Mouse (Mus musculus) ES-E14 (cell line): Measurements from ENCODE around the gene Srpk2. TPM values are rescaled to one million over a fixed set of nuclear protein-coding genes. Genes with fewer than 3 reads are reported as not detected.

Experiments used
- DNase-seq: peaks from one replicate; pipeline ENCODE4 v3.0.0-alpha.2; 2013; ENCODE audit warnings: low read depth, low spot score
- H3K27ac ChIP-seq: 2 replicates; pipeline ENCODE4 v1.5.1; 2012; ENCODE audit warnings: low read depth, mild to moderate bottlenecking, low read length, moderate library complexity, mixed read lengths; ENCODE audit not compliant: poor library complexity, insufficient read depth, severe bottlenecking
- H3K36me3 ChIP-seq: 2 replicates; pipeline ENCODE4 v1.6.1; 2012; ENCODE audit warnings: mild to moderate bottlenecking, low read length, moderate library complexity, mixed read lengths; ENCODE audit not compliant: control insufficient read depth, poor library complexity, insufficient read depth, severe bottlenecking
- H3K4me1 ChIP-seq, 2 experiments: fragments of 150-350 bp in 1 of 2; sonication (generic) in 1 of 2; 2 replicates each; pipeline ENCODE4 v1.6.1; 2012; ENCODE audit warnings: low read length in 2 of 2, mild to moderate bottlenecking in 1 of 2, mixed read lengths in 1 of 2; ENCODE audit not compliant: control insufficient read depth in 2 of 2, insufficient read depth in 2 of 2, poor library complexity in 1 of 2
- H3K4me3 ChIP-seq, 2 experiments: fragments of 150-350 bp in 1 of 2; sonication (generic) in 1 of 2; 2 replicates each; pipeline ENCODE4 v1.5.1; 2012; ENCODE audit warnings: low read length in 2 of 2, low read depth in 1 of 2, mild to moderate bottlenecking in 1 of 2, mixed read lengths in 1 of 2; ENCODE audit not compliant: insufficient read depth in 1 of 2, poor library complexity in 1 of 2, severe bottlenecking in 1 of 2
- H3K9ac ChIP-seq: 2 replicates; pipeline ENCODE4 v1.6.1; 2012; ENCODE audit warnings: low read depth, mild to moderate bottlenecking, low read length, mixed read lengths; ENCODE audit not compliant: poor library complexity, insufficient read depth, severe bottlenecking
- H3K9me3 ChIP-seq: fragments of 150-350 bp; sonication (generic); 2 replicates; pipeline ENCODE4 v1.6.1; 2012; ENCODE audit warnings: low read depth, mild to moderate bottlenecking, low read length; ENCODE audit not compliant: control insufficient read depth, insufficient read depth
- CHD2 ChIP-seq: IDR thresholded peaks from 2 replicates; pipeline ENCODE4 v1.6.1; 2014; ENCODE audit warnings: mild to moderate bottlenecking, low read depth, low read length, inconsistent platforms
- HCFC1 ChIP-seq: IDR thresholded peaks from 2 replicates; pipeline ENCODE4 v1.6.1; 2012; ENCODE audit warnings: low read length, inconsistent platforms, borderline replicate concordance; ENCODE audit not compliant: insufficient read depth
- MAFK ChIP-seq: IDR thresholded peaks from 2 replicates; pipeline ENCODE4 v1.6.1; 2014; ENCODE audit warnings: mild to moderate bottlenecking, low read depth, low read length, inconsistent platforms; ENCODE audit not compliant: insufficient read depth
- ZC3H11A ChIP-seq: IDR thresholded peaks from 2 replicates; pipeline ENCODE4 v1.6.1; 2012; ENCODE audit warnings: low read depth, mild to moderate bottlenecking, inconsistent platforms, low read length, borderline replicate concordance
- ZNF384 ChIP-seq: IDR thresholded peaks from 2 replicates; pipeline ENCODE4 v1.6.1; 2012; ENCODE audit warnings: low read depth, low read length, inconsistent platforms
- in situ Hi-C, 2 experiments: fragments of 600-800 bp; cut with MboI; formaldehyde crosslinking; loops; one replicate each; pipeline ENCODE4 v1.15.1; 2025; ENCODE audit warnings: low sequenced_read_pairs in 2 of 2, inconsistent platforms in 1 of 2; ENCODE audit not compliant: unreplicated experiment in 2 of 2
- total RNA-seq: library from RNA; depleted of rRNA; stranded (reverse); fragments of 300-350 nt; gene quantifications from 2 replicates; pipeline ENCODE4 v1.2.3, GENCODE M21; 2012

The Srpk2 gene
- total RNA-seq, 1 experiment: 23.3 TPM

DNA sequence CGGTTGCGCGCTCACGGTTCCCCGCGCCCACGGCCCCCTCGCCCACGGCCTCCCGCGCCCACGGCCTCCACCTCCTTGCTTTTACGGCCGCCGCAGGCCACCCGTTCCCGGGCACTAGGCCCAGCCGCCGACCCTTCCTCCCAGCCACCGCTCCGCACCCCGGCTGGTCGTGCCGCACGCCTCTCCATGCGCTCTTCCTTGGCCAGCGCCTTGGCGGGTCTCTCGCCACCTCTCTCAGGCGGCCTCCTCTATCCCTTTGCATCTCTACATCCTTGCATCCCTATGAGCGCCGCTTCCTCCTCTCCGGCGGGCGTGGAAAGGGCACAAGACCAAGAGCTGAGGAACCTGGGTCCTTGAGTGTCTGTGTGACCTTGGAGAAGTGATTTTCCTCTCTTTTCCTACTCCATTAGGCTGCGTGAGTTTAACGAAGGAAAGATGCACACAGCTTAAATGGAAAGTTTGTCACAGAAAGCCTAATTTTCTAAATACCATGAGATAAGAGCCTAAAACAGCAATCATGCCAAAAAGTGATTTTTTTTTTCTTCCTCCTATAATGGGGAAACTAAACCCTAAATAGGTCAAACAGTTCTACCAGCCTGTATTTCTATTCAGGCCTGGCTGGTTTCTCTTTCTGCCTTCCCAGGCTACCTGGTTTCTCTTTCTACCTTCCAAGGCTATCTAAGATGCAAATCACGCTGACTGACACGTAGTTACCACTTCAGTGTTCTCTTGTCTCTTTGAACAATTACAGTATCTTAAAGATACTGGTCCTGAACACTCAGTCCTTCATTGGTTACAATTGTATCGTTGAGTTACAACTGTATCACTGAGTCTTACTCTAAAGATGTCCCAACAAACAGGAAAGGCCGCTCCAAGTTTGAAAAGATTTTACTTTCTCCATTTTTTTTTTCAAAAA, 8.0 kb downstream of the Srpk2 start:
- in situ Hi-C loops: no loop called here
- Histone ChIP-seq H3K4me1 (peaks cover 2 to 5% of the 10 kb centered on the region in 2 experiments; a peak in 3 of 4 replicates), H3K9me3 (no peaks in the 10 kb centered on the region), H3K9ac (peak overlapping the region; percentile 94), H3K36me3 (no peaks in the 10 kb centered on the region), H3K4me3 (peak overlapping the region; percentile 86 to 95), H3K27ac (peak overlapping the region; percentile 90)
- peak; percentile 47; the same call in 1 of the 2 replicates for TF ChIP-seq HCFC1
- no peak for TF ChIP-seq MAFK
- TF ChIP-seq ZC3H11A: no peak
- TF ChIP-seq ZNF384: no peak
- TF ChIP-seq CHD2: no peak
- DNase-seq: no peak

DNA sequence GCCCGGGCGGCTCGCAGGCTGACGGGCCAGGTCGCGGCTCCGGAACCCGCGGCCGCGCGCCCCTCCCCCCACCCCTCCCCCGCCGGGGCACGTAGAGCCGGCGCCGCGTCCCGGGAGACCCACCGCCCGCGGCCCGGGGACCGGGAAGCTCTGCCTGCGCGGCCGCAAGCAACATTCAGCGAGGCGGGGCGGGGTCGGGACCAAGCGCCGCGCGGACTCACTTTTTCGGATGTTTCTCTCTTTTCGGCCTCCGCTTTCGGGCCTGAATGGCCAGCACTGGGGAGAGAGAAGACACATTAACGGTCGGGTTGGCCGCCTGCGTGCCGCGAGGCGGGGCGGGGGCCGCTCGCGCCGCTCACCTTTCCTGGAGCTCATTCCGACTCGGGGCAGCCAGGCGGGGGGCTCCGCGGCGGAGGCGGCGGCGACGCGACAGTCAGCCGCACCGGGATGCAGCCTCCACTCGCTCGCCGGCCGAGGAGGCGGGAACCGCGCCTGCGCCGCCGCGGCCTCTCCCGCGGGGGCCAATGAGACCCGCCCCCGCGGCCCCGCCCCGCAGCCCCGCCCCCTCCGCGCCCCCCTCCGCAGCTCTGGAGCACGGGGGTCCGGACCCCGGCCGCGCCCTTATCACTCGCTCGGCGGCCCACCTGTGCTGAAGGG, 8.8 kb downstream of the Srpk2 start:
- peak overlapping the region; percentile 90 for H3K27ac ChIP-seq
- H3K4me3 ChIP-seq: peak overlapping the region; percentile 95 to 97
- no peaks in the 10 kb centered on the region for H3K36me3 ChIP-seq
- no peaks in the 10 kb centered on the region for H3K9me3 ChIP-seq
- H3K4me1 ChIP-seq: peaks cover 2 to 5% of the 10 kb centered on the region in 2 experiments; a peak in 3 of 4 replicates
- no peak for TF ChIP-seq ZNF384
- TF ChIP-seq ZC3H11A: no peak
- no peak for TF ChIP-seq CHD2
- TF ChIP-seq HCFC1: no peak
- TF ChIP-seq MAFK: no peak
- H3K9ac ChIP-seq: peak overlapping the region; percentile 94
- no peak for DNase-seq
- in situ Hi-C loops: no loop called here

DNA sequence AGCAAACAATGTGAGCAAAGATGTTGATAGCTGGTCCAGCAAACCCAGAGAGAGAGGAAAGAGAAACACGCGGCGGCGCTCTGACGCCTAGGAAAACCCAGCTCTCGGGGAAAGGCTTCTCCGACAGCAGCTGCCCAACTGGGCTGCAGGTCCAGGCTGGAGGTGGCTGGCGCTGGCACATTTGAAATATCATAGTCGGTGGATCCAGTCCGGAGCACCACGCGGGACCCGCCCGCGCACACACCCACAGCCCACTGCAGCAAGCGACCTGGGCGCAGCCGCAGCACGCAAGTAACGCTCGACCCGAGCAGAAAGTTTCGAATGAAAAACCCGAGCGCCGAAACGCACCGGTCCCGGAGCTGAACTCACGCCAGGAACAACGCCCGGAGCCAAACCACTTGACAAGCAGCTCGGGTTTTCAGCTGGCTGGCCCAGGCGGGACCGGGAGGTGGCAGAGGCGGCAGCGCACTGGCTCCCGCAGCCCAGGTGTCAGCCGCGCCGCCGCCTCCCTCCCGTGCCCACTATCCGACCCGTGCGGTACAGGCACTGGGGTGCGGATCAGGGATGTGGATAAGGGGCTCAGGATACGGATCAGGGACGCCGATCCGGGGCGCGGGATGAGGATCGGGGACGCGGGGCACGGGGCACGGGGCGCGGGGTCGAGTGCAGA, 9.5 kb downstream of the Srpk2 start:
- no peak for DNase-seq
- H3K36me3 ChIP-seq: no peaks in the 10 kb centered on the region
- H3K27ac ChIP-seq: no peak overlapping the region
- peaks cover 2 to 5% of the 10 kb centered on the region in 2 experiments; a peak in 3 of 4 replicates for H3K4me1 ChIP-seq
- in situ Hi-C loops: no loop called here
- TF ChIP-seq HCFC1 (no peak), ZNF384 (no peak), MAFK (no peak), ZC3H11A (no peak), CHD2 (no peak)
- H3K9ac ChIP-seq: peak overlapping the region; percentile 92
- H3K9me3 ChIP-seq: no peaks in the 10 kb centered on the region
- peak overlapping the region; percentile 95 to 97 for H3K4me3 ChIP-seq

DNA sequence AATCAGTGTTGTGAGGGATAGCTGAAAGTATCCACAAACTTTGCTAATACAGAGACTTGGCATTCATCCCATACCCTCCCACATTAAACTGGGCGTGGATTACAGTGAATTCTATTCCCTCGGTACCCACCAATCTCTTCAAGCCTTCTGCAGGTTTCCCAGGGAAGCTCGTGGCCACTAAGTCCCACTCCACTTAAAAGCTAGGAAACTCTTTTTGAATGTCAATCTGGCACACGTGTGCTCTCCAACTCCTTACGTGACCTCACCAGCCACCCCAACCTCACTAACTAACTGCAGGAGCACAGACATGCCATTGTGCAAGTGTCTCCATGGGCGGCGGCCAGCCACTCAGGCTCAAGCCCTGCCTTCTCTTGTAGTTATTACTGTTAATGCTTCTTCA, 12.3 kb downstream of the Srpk2 start:
- no peak for TF ChIP-seq HCFC1
- no peak for TF ChIP-seq MAFK
- TF ChIP-seq ZNF384: no peak
- no peak for TF ChIP-seq ZC3H11A
- no peak for TF ChIP-seq CHD2
- in situ Hi-C loops: no loop called here
- Histone ChIP-seq H3K4me1 (peaks cover 0 to 5% of the 10 kb centered on the region in 2 experiments; a peak in 2 of 4 replicates), H3K9ac (no peak overlapping the region), H3K36me3 (peaks cover 2% of the 10 kb centered on the region; the same call in 1 of the 2 replicates), H3K9me3 (no peaks in the 10 kb centered on the region), H3K4me3 (no peak overlapping the region), H3K27ac (no peak overlapping the region)
- no peak for DNase-seq
